Mouse (Mus musculus): ENCODE data around the gene Pard3.

DNA sequence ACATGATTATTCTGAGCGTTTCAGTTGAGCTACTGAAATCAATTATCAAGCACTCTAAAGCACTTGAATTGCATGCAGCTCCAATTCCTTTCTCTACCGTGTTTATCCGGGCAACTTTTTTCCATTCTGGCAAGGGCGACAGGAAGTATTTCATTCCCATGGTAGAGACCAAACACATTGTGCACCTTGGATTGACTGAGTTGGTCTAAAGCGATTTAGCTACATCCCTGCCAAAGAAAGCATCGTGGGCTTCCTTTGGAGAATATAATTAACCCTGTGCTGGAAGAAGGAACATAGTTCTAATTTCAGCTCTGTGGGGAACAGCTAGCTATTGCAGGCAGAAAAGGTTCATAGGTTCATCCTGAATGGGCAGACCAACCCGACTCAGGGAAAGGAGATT, 480.0 kb downstream of the Pard3 start:
- TF ChIP-seq CTCF (conservative IDR thresholded peaks at IDR 0.05; ENCODE audit: insufficient read depth, insufficient read length, low read depth, low read length) (no peak), POLR2A (IDR thresholded peaks at IDR 0.05; ENCODE audit: low read depth, low read length) (no peak)
